Mouse (Mus musculus): ENCODE data around the gene Slit1.

The Slit1 gene

GRCm38 (mm10) chr19:41690064-41690463 is 53.4 kb downstream of the Slit1 start:
- intact Hi-C loops (cut with DNase I): no loop called here

- intact Hi-C loops (cut with DNase I): no loop called here
Observed at GRCm38 (mm10) chr19:41688251-41688650, 55.2 kb downstream of the Slit1 start.

GRCm38 (mm10) chr19:41687836-41688235 is 55.6 kb downstream of the Slit1 start:
- intact Hi-C loops (cut with DNase I): no loop called here

- intact Hi-C loops (cut with DNase I): no loop called here
Observed at GRCm38 (mm10) chr19:41686194-41686593, 57.3 kb downstream of the Slit1 start.

- intact Hi-C loops (cut with DNase I): no loop called here
Observed at GRCm38 (mm10) chr19:41685453-41686086, 57.9 kb downstream of the Slit1 start.

- intact Hi-C loops (cut with DNase I): no loop called here
Observed at GRCm38 (mm10) chr19:41684874-41685273, 58.6 kb downstream of the Slit1 start.

GRCm38 (mm10) chr19:41683951-41684350 is 59.5 kb downstream of the Slit1 start:
- intact Hi-C loops (cut with DNase I): no loop called here

GRCm38 (mm10) chr19:41680267-41680666 is 63.2 kb downstream of the Slit1 start:
- intact Hi-C loops (cut with DNase I): no loop called here

GRCm38 (mm10) chr19:41679028-41679427 is 64.4 kb downstream of the Slit1 start:
- intact Hi-C loops (cut with DNase I): no loop called here

- intact Hi-C loops (cut with DNase I): no loop called here
Observed at GRCm38 (mm10) chr19:41677575-41677974, 65.9 kb downstream of the Slit1 start.

- intact Hi-C loops (cut with DNase I): no loop called here
Observed at GRCm38 (mm10) chr19:41675583-41675982, 67.9 kb downstream of the Slit1 start.

- intact Hi-C loops (cut with DNase I): no loop called here
Observed at GRCm38 (mm10) chr19:41674366-41674765, 69.1 kb downstream of the Slit1 start.

- intact Hi-C loops (cut with DNase I): no loop called here
Observed at GRCm38 (mm10) chr19:41672836-41673235, 70.6 kb downstream of the Slit1 start.

GRCm38 (mm10) chr19:41670931-41671330 is 72.5 kb downstream of the Slit1 start:
- intact Hi-C loops (cut with DNase I): no loop called here

GRCm38 (mm10) chr19:41670473-41670872 is 73.0 kb downstream of the Slit1 start:
- intact Hi-C loops (cut with DNase I): no loop called here

- intact Hi-C loops (cut with DNase I): no loop called here
Observed at GRCm38 (mm10) chr19:41669747-41670342, 73.6 kb downstream of the Slit1 start.

- intact Hi-C loops (cut with DNase I): no loop called here
Observed at GRCm38 (mm10) chr19:41667591-41667990, 75.9 kb downstream of the Slit1 start.

GRCm38 (mm10) chr19:41665941-41666340 is 77.5 kb downstream of the Slit1 start:
- intact Hi-C loops (cut with DNase I): no loop called here

GRCm38 (mm10) chr19:41663506-41664242 is 79.8 kb downstream of the Slit1 start:
- intact Hi-C loops (cut with DNase I): no loop called here

- intact Hi-C loops (cut with DNase I): no loop called here
Observed at GRCm38 (mm10) chr19:41661466-41661865, 82.0 kb downstream of the Slit1 start.

GRCm38 (mm10) chr19:41660999-41661374 is 82.5 kb downstream of the Slit1 start:
- intact Hi-C loops (cut with DNase I): no loop called here

GRCm38 (mm10) chr19:41660294-41660998 is 83.0 kb downstream of the Slit1 start:
- intact Hi-C loops (cut with DNase I): no loop called here
